Mouse (Mus musculus): ENCODE measurements around the gene Dlat. TPM values are rescaled to one million over a fixed set of nuclear protein-coding genes. Genes with fewer than 3 reads are reported as not detected.

The Dlat gene
- polyA plus RNA-seq, 1 experiment from 2014 or later = 86.5 TPM

- Histone ChIP-seq H3K4me2 (ENCODE audit: low read length) (peak overlapping the region; percentile 69), H3K27ac (peak overlapping the region; percentile 87; the same call in 1 of the 2 replicates), H3K9ac (ENCODE audit: low read depth, low read length) (peak overlapping the region; percentile 67; the same call in 1 of the 2 replicates), H3K4me1 (replicated peaks; ENCODE audit: insufficient read depth, low read length) (peaks cover 14% of the 10 kb centered on the region), H3K4me3 (replicated peaks; ENCODE audit: low read depth, low read length) (peak overlapping the region; percentile 69), H3K36me3 (ENCODE audit: insufficient read depth, low read length) (peaks cover 17% of the 10 kb centered on the region), H3K9me3 (replicated peaks; ENCODE audit: low read length) (no peaks in the 10 kb centered on the region), H3K27me3 (ENCODE audit: insufficient read depth, low read length) (no peaks in the 10 kb centered on the region)
- no peak for DNase-seq (ENCODE audit: low spot score)
- WGBS = 77% methylated on average over 7 of the region's 7 CpGs
- no peak for ATAC-seq (replicated peaks; ENCODE audit: low FRiP score, low read depth)
- TF ChIP-seq CTCF (IDR thresholded peaks at IDR 0.05; ENCODE audit: low read depth) = no peak
Observed at GRCm38 (mm10) chr9:50602055-50602845, 57.3 kb downstream of the Dlat start.

DNA sequence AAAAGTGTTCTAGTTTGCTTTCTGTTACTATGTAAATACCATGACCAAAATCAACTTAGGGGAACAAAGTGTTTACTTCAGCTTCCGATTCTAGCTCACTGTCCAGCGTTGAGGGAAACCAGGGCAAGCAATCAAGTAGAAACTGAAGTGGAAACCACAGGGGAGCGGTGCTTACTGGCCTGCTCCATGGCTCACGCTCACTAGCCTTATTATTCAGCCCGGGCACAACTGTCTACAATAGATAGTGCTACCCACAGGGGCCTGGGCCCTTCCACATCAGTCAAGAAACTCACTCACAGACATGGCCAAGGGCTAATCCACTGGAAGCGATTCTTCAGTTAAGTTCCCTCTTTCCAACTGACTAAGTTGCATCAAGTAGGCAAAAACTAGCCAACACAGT, 58.0 kb downstream of the Dlat start:
- no peak overlapping the region for H3K9ac ChIP-seq (ENCODE audit: low read depth, low read length)
- WGBS = 89% methylated on average over 6 of the region's 6 CpGs
- peaks cover 23% of the 10 kb centered on the region for H3K36me3 ChIP-seq (ENCODE audit: insufficient read depth, low read length)
- no peak overlapping the region for H3K4me3 ChIP-seq (replicated peaks; ENCODE audit: low read depth, low read length)
- no peak overlapping the region for H3K27ac ChIP-seq
- H3K27me3 ChIP-seq (ENCODE audit: insufficient read depth, low read length) = no peaks in the 10 kb centered on the region
- ATAC-seq (replicated peaks; ENCODE audit: low FRiP score, low read depth) = no peak
- DNase-seq (ENCODE audit: low spot score) = no peak
- no peaks in the 10 kb centered on the region for H3K9me3 ChIP-seq (replicated peaks; ENCODE audit: low read length)
- H3K4me1 ChIP-seq (replicated peaks; ENCODE audit: insufficient read depth, low read length) = peaks cover 14% of the 10 kb centered on the region
- peak overlapping the region; percentile 69; the same call in 1 of the 2 replicates for H3K4me2 ChIP-seq (ENCODE audit: low read length)
- TF ChIP-seq CTCF (IDR thresholded peaks at IDR 0.05; ENCODE audit: low read depth) = no peak

DNA sequence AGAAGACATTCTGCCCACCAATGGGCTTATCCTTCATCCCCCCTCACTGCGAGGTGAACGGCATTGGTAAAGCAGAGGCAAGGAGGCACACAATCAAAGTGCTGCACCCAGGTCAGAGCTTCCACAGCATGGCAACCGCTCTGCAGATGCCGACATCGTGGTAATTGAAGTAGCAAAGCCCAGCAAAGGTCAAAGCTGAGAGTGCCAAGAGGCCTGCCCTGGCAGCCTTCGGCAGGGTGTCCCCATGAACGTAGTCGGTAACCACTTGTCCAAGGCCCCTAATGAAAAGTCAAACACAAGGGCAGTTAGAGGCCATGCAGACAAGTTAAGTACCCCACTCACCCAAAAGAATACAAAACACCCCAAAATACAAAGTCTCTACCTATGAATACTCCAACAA, 62.6 kb downstream of the Dlat start:
- ATAC-seq (replicated peaks; ENCODE audit: low FRiP score, low read depth) = no peak
- H3K9me3 ChIP-seq (replicated peaks; ENCODE audit: low read length) = no peaks in the 10 kb centered on the region
- H3K4me1 ChIP-seq (replicated peaks; ENCODE audit: insufficient read depth, low read length) = peaks cover 6% of the 10 kb centered on the region; the same call in 1 of the 2 replicates
- no peaks in the 10 kb centered on the region for H3K27me3 ChIP-seq (ENCODE audit: insufficient read depth, low read length)
- no peak for DNase-seq (ENCODE audit: low spot score)
- no peak overlapping the region for H3K4me2 ChIP-seq (ENCODE audit: low read length)
- H3K9ac ChIP-seq (ENCODE audit: low read depth, low read length) = no peak overlapping the region
- TF ChIP-seq CTCF (IDR thresholded peaks at IDR 0.05; ENCODE audit: low read depth) = no peak
- H3K36me3 ChIP-seq (ENCODE audit: insufficient read depth, low read length) = peaks cover 33% of the 10 kb centered on the region
- H3K27ac ChIP-seq = no peak overlapping the region
- no peak overlapping the region for H3K4me3 ChIP-seq (replicated peaks; ENCODE audit: low read depth, low read length)
- 92% methylated on average over 8 of the region's 8 CpGs for WGBS

- H3K4me2 ChIP-seq (ENCODE audit: low read length) = no peak overlapping the region
- peak; percentile 8 for DNase-seq (ENCODE audit: low spot score)
- ATAC-seq (replicated peaks; ENCODE audit: low FRiP score, low read depth) = peak; percentile 53; the same call in 1 of the 2 replicates
- peak overlapping the region; percentile 37; the same call in 1 of the 2 replicates for H3K27ac ChIP-seq
- H3K27me3 ChIP-seq (ENCODE audit: insufficient read depth, low read length) = no peaks in the 10 kb centered on the region
- H3K36me3 ChIP-seq (ENCODE audit: insufficient read depth, low read length) = peaks cover 33% of the 10 kb centered on the region
- no peak for TF ChIP-seq CTCF (IDR thresholded peaks at IDR 0.05; ENCODE audit: low read depth)
- H3K9ac ChIP-seq (ENCODE audit: low read depth, low read length) = no peak overlapping the region
- 68% methylated on average over 12 of the region's 12 CpGs for WGBS
- 0 out of 2 replicates have a peak, but pooled peaks cover 6% of the 10 kb centered on the region for H3K4me1 ChIP-seq (replicated peaks; ENCODE audit: insufficient read depth, low read length)
- no peaks in the 10 kb centered on the region for H3K9me3 ChIP-seq (replicated peaks; ENCODE audit: low read length)
- no peak overlapping the region for H3K4me3 ChIP-seq (replicated peaks; ENCODE audit: low read depth, low read length)
Observed at GRCm38 (mm10) chr9:50594794-50595417, 64.7 kb downstream of the Dlat start.

GRCm38 (mm10) chr9:50593544-50593943, 66.0 kb downstream of the Dlat start:
- DNase-seq (ENCODE audit: low spot score) (peak; percentile 24), ATAC-seq (replicated peaks; ENCODE audit: low FRiP score, low read depth) (no peak)
- H3K27me3 ChIP-seq (ENCODE audit: insufficient read depth, low read length) = no peaks in the 10 kb centered on the region
- H3K4me3 ChIP-seq (replicated peaks; ENCODE audit: low read depth, low read length) = no peak overlapping the region
- H3K4me1 ChIP-seq (replicated peaks; ENCODE audit: insufficient read depth, low read length) = 0 out of 2 replicates have a peak, but pooled peaks cover 6% of the 10 kb centered on the region
- no peak overlapping the region for H3K9ac ChIP-seq (ENCODE audit: low read depth, low read length)
- no peaks in the 10 kb centered on the region for H3K9me3 ChIP-seq (replicated peaks; ENCODE audit: low read length)
- no peak overlapping the region for H3K27ac ChIP-seq
- peaks cover 28% of the 10 kb centered on the region for H3K36me3 ChIP-seq (ENCODE audit: insufficient read depth, low read length)
- TF ChIP-seq CTCF (IDR thresholded peaks at IDR 0.05; ENCODE audit: low read depth) = peak; percentile 65
- no peak overlapping the region for H3K4me2 ChIP-seq (ENCODE audit: low read length)
- WGBS = 96% methylated on average over 3 of the region's 3 CpGs

- WGBS = 88% methylated on average over 9 of the region's 9 CpGs
- Histone ChIP-seq H3K4me1 (replicated peaks; ENCODE audit: insufficient read depth, low read length) (0 out of 2 replicates have a peak, but pooled peaks cover 6% of the 10 kb centered on the region), H3K9ac (ENCODE audit: low read depth, low read length) (no peak overlapping the region), H3K9me3 (replicated peaks; ENCODE audit: low read length) (no peaks in the 10 kb centered on the region), H3K27ac (no peak overlapping the region), H3K4me2 (ENCODE audit: low read length) (no peak overlapping the region), H3K27me3 (ENCODE audit: insufficient read depth, low read length) (no peaks in the 10 kb centered on the region), H3K4me3 (replicated peaks; ENCODE audit: low read depth, low read length) (no peak overlapping the region), H3K36me3 (ENCODE audit: insufficient read depth, low read length) (peaks cover 23% of the 10 kb centered on the region)
- ATAC-seq (replicated peaks; ENCODE audit: low FRiP score, low read depth) (no peak), DNase-seq (ENCODE audit: low spot score) (no peak)
- no peak for TF ChIP-seq CTCF (IDR thresholded peaks at IDR 0.05; ENCODE audit: low read depth)
Observed at GRCm38 (mm10) chr9:50592955-50593354, 66.6 kb downstream of the Dlat start.
